Mouse (Mus musculus) lung, postnatal 0 days (tissue): ENCODE measurements around the gene Odf4.

Source experiments
- CTCF ChIP-seq: IDR thresholded peaks from 2 replicates; pipeline ENCODE4 v1.5.1; 2016; ENCODE audit warnings: antibody characterized with exemption, mild to moderate bottlenecking
- EP300 ChIP-seq: IDR thresholded peaks from 2 replicates; pipeline ENCODE4 v1.6.1; 2016; ENCODE audit warnings: antibody characterized with exemption, mild to moderate bottlenecking, control low read depth

- TF ChIP-seq CTCF (peak; percentile 98), EP300 (peak; percentile 96)
These were observed 25.4 kb downstream of the Odf4 start, which contains the start of gene Rpl26 for GRCm38 (mm10) chr11:68901351-68902046.
